Mouse (Mus musculus): ENCODE measurements at regions not wholly inside any gene's neighbourhood (a gene's known extent, or its start where the extent isn't known, plus 50 kb on each side); places are given as distances from the start of the nearest gene placed in this dataset.

DNA sequence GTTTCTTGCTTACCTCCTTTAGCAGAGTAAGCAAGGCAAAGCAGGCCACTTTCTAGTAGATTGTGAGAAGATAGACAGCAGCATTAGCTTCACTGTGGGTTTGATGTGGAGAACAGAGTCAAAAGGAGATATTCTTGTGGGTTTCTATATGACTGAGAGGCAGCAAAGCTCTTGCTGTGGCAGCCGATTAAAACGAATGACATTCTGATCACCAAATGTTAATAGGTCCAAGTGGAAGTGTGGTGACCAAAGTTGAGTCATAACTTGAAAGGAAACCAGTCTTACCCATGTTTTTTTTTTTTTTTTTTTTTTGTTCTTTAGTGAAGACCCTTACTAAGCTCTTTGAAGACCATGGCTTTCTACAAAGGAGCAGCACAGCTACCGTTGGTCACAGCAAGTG is 245.3 kb upstream of the Prep start:
- ATAC-seq = no peak
- no peaks in the 10 kb centered on the region for H3K36me3 ChIP-seq (ENCODE audit: control insufficient read depth, insufficient read depth)
- WGBS = 94% methylated on average over 3 of the region's 3 CpGs

DNA sequence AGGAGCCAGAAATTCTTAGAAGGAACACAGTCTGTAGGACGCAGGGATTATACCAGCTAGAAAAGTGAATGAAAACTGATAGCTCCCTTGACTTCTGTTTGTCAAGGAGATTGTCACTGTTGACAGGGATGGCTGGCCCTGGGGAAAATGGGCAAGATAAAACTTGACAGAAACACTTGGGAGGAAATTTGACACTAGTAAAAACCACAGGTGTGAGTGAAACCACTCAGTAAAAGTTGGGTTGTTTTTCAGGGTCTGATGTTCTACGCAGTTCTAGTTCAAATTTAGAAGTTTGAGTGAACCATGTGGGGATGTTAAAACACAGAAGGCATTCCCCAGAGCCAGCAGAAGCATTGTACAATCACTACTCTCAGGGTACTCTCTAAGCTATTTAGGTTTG is 246.6 kb upstream of the Prep start:
- Histone ChIP-seq H3K27ac (ENCODE audit: low read depth, low read length) (no peak overlapping the region), H3K4me3 (ENCODE audit: low read depth, low read length) (no peak overlapping the region), H3K4me2 (replicated peaks; ENCODE audit: low read depth) (no peak overlapping the region), H3K9me3 (ENCODE audit: control insufficient read depth) (no peaks in the 10 kb centered on the region), H3K9ac (ENCODE audit: low read depth, low read length) (no peak overlapping the region), H3K4me1 (replicated peaks; ENCODE audit: control insufficient read depth, insufficient read depth, low read length) (no peaks in the 10 kb centered on the region), H3K36me3 (ENCODE audit: control insufficient read depth, insufficient read depth) (no peaks in the 10 kb centered on the region), H3K27me3 (replicated peaks; ENCODE audit: control insufficient read depth, insufficient read depth, low read length) (no peaks in the 10 kb centered on the region)
- no peak for TF ChIP-seq CTCF (IDR thresholded peaks at IDR 0.05; ENCODE audit: low read depth)
- whole genome bisulfite sequencing = 72% methylated on average over 2 of the region's 2 CpGs
- ATAC-seq = no peak

More for the DNA sequence above, 245.3 kb upstream of the Prep start:
- Histone ChIP-seq H3K4me2 (replicated peaks; ENCODE audit: low read depth) (no peak overlapping the region), H3K4me3 (ENCODE audit: low read depth, low read length) (no peak overlapping the region), H3K4me1 (replicated peaks; ENCODE audit: control insufficient read depth, insufficient read depth, low read length) (no peaks in the 10 kb centered on the region), H3K9ac (ENCODE audit: low read depth, low read length) (no peak overlapping the region), H3K27ac (ENCODE audit: low read depth, low read length) (no peak overlapping the region), H3K9me3 (ENCODE audit: control insufficient read depth) (no peaks in the 10 kb centered on the region), H3K27me3 (replicated peaks; ENCODE audit: control insufficient read depth, insufficient read depth, low read length) (no peaks in the 10 kb centered on the region)
- no peak for TF ChIP-seq CTCF (IDR thresholded peaks at IDR 0.05; ENCODE audit: low read depth)

GRCm38 (mm10) chr10:44819361-44819760 is 247.6 kb upstream of the Prep start:
- H3K4me1 ChIP-seq (replicated peaks; ENCODE audit: control insufficient read depth, insufficient read depth, low read length) = no peaks in the 10 kb centered on the region
- no peak overlapping the region for H3K4me2 ChIP-seq (replicated peaks; ENCODE audit: low read depth)
- no peaks in the 10 kb centered on the region for H3K36me3 ChIP-seq (ENCODE audit: control insufficient read depth, insufficient read depth)
- TF ChIP-seq CTCF (IDR thresholded peaks at IDR 0.05; ENCODE audit: low read depth) = no peak
- no peak overlapping the region for H3K9ac ChIP-seq (ENCODE audit: low read depth, low read length)
- 92% methylated on average over 2 of the region's 2 CpGs for WGBS
- no peaks in the 10 kb centered on the region for H3K27me3 ChIP-seq (replicated peaks; ENCODE audit: control insufficient read depth, insufficient read depth, low read length)
- no peak for ATAC-seq
- H3K9me3 ChIP-seq (ENCODE audit: control insufficient read depth) = no peaks in the 10 kb centered on the region
- no peak overlapping the region for H3K4me3 ChIP-seq (ENCODE audit: low read depth, low read length)
- H3K27ac ChIP-seq (ENCODE audit: low read depth, low read length) = no peak overlapping the region

DNA sequence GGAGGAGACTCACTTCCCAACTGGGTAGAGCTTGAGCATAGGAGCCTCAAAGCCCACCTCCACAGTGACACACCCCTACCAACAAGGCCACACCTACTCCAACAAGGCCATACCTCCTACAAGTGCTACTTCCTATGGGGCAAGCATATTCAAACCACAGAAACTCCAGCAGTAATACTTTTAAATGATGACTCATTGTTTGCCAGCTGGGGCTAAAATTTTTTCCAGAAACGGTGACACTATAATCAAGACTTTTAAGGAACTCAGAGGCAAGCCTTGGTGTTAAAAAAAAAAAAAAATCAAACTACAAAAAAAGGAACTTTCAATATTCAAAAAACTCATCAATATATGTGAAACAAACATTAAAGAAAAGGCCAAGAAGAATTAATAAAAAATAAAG is 248.4 kb upstream of the Prep start:
- Histone ChIP-seq H3K36me3 (ENCODE audit: control insufficient read depth, insufficient read depth) (no peaks in the 10 kb centered on the region), H3K27ac (ENCODE audit: low read depth, low read length) (no peak overlapping the region), H3K4me3 (ENCODE audit: low read depth, low read length) (no peak overlapping the region), H3K27me3 (replicated peaks; ENCODE audit: control insufficient read depth, insufficient read depth, low read length) (no peaks in the 10 kb centered on the region), H3K9me3 (ENCODE audit: control insufficient read depth) (no peaks in the 10 kb centered on the region), H3K9ac (ENCODE audit: low read depth, low read length) (no peak overlapping the region), H3K4me2 (replicated peaks; ENCODE audit: low read depth) (no peak overlapping the region), H3K4me1 (replicated peaks; ENCODE audit: control insufficient read depth, insufficient read depth, low read length) (no peaks in the 10 kb centered on the region)
- WGBS = 48% methylated on average over 1 of the region's 1 CpGs
- ATAC-seq = no peak
- TF ChIP-seq CTCF (IDR thresholded peaks at IDR 0.05; ENCODE audit: low read depth) = no peak

- Histone ChIP-seq H3K9ac (ENCODE audit: low read depth, low read length) (no peak overlapping the region), H3K4me1 (replicated peaks; ENCODE audit: control insufficient read depth, insufficient read depth, low read length) (no peaks in the 10 kb centered on the region), H3K4me2 (replicated peaks; ENCODE audit: low read depth) (no peak overlapping the region), H3K36me3 (ENCODE audit: control insufficient read depth, insufficient read depth) (no peaks in the 10 kb centered on the region), H3K4me3 (ENCODE audit: low read depth, low read length) (no peak overlapping the region), H3K27me3 (replicated peaks; ENCODE audit: control insufficient read depth, insufficient read depth, low read length) (no peaks in the 10 kb centered on the region), H3K27ac (ENCODE audit: low read depth, low read length) (no peak overlapping the region), H3K9me3 (ENCODE audit: control insufficient read depth) (no peaks in the 10 kb centered on the region)
- TF ChIP-seq CTCF (IDR thresholded peaks at IDR 0.05; ENCODE audit: low read depth) = no peak
- WGBS = 58% methylated on average over 1 of the region's 1 CpGs
- no peak for ATAC-seq
Measured at GRCm38 (mm10) chr10:44796205-44796604, 267.9 kb upstream of the Prdm1 start.

DNA sequence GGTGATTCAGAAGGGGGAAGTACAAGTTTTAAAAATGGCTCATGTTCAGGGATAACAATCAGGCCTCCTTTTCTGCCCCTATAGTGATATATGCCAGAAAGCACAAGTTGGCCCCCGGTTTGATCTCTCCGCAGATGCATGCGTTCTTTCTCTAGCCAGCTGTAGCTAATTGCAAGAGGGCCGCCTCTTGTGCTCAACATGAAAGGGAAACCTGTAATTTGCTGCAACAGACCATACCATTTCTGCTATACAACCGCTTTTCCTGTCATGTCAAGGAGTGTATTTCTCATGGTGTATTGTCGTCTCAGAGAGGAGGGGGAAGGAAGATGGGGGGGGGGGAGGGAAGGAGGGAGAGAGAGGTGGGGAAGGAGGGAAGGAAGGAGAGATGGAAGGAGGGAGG is 257.1 kb upstream of the Prdm1 start:
- no peaks in the 10 kb centered on the region for H3K27me3 ChIP-seq (replicated peaks; ENCODE audit: control insufficient read depth, insufficient read depth, low read length)
- H3K4me3 ChIP-seq (ENCODE audit: low read depth, low read length) = no peak overlapping the region
- H3K36me3 ChIP-seq (ENCODE audit: control insufficient read depth, insufficient read depth) = no peaks in the 10 kb centered on the region
- no peak for TF ChIP-seq CTCF (IDR thresholded peaks at IDR 0.05; ENCODE audit: low read depth)
- no peaks in the 10 kb centered on the region for H3K4me1 ChIP-seq (replicated peaks; ENCODE audit: control insufficient read depth, insufficient read depth, low read length)
- WGBS = 84% methylated on average over 6 of the region's 6 CpGs
- H3K9me3 ChIP-seq (ENCODE audit: control insufficient read depth) = no peaks in the 10 kb centered on the region
- no peak overlapping the region for H3K27ac ChIP-seq (ENCODE audit: low read depth, low read length)
- H3K9ac ChIP-seq (ENCODE audit: low read depth, low read length) = no peak overlapping the region
- H3K4me2 ChIP-seq (replicated peaks; ENCODE audit: low read depth) = no peak overlapping the region
- ATAC-seq = no peak

DNA sequence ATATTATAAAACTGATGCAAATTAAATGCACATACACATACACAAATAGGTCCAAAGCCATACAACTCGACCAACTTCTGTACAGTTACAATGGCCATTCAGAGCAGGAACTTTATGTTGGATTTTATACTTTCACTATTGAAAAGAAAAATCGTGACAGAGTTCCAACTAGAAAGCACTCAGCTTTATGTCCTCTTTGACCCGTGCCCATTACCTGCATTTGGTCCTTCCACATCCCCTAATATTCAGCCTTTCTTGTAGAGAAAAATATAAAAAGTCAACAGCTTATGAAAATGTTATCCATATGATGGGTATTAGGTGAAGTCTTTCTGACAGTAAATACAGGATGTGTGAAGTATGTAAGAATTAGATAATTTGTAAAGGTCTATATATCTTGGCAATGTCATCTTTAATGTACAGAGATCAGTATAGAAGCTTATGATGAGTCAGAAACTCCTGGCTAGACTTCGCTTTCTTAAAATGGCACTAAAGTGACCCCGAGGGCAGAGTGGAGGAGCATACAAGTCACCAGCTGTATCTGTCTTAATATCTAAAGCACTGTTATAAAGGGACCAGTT is 252.2 kb upstream of the Prdm1 start:
- H3K9me3 ChIP-seq (ENCODE audit: control insufficient read depth) = no peaks in the 10 kb centered on the region
- no peak for ATAC-seq
- no peak for TF ChIP-seq CTCF (IDR thresholded peaks at IDR 0.05; ENCODE audit: low read depth)
- H3K4me3 ChIP-seq (ENCODE audit: low read depth, low read length) = no peak overlapping the region
- no peak overlapping the region for H3K4me2 ChIP-seq (replicated peaks; ENCODE audit: low read depth)
- 89% methylated on average over 5 of the region's 5 CpGs for WGBS
- no peak overlapping the region for H3K9ac ChIP-seq (ENCODE audit: low read depth, low read length)
- H3K27me3 ChIP-seq (replicated peaks; ENCODE audit: control insufficient read depth, insufficient read depth, low read length) = no peaks in the 10 kb centered on the region
- H3K4me1 ChIP-seq (replicated peaks; ENCODE audit: control insufficient read depth, insufficient read depth, low read length) = no peaks in the 10 kb centered on the region
- no peak overlapping the region for H3K27ac ChIP-seq (ENCODE audit: low read depth, low read length)
- H3K36me3 ChIP-seq (ENCODE audit: control insufficient read depth, insufficient read depth) = no peaks in the 10 kb centered on the region

All from intestine, postnatal 0 days (tissue).